Mouse (Mus musculus) embryonic fibroblast, embryonic 13.5 days (primary cell): Measurements from ENCODE around the gene 4930412O13Rik.

ENCODE experiments used
- CTCF ChIP-seq: IDR thresholded peaks from 2 replicates; pipeline ENCODE4 v1.5.1; 2011; ENCODE audit warnings: mild to moderate bottlenecking, control low read depth, low read length, moderate library complexity, borderline replicate concordance; ENCODE audit not compliant: insufficient read depth
- POLR2A ChIP-seq: IDR thresholded peaks from 2 replicates; pipeline ENCODE4 v1.6.1; 2011; ENCODE audit warnings: low read depth, mild to moderate bottlenecking, control low read depth, low read length, moderate library complexity

DNA sequence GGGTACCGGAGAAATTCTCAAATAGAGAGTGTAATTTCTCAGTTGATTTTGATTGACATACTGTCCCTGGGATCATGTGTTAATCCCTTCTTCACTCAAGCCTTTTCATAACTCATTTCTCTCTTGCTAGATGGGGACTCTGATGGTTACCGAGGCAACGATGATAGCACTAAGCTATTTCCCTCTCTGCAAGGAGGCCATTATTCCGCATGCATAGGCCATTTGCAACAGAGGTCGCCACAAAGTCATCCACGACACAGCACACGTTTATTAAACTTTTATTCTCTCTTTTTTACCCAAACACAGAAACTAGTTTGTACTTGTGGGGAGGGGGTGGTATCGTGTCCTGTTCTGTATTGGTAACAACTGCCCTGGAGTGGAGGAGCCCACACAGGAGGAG is 16.8 kb downstream of the 4930412O13Rik start:
- TF ChIP-seq POLR2A (no peak), CTCF (no peak)
